Mouse (Mus musculus) splenic B cell, adult 2 months (primary cell): ENCODE measurements at regions not wholly inside any gene's neighbourhood (a gene's known extent, or its start where the extent isn't known, plus 50 kb on each side); places are given as distances from the start of the nearest gene placed in this dataset.
A peak's percentile ranks its signal among the peaks of the same experiment; 100 is the strongest.

Source experiments
- DNase-seq: peaks from one replicate; pipeline ENCODE4 v3.0.0-alpha.2; 2011; ENCODE audit warnings: low read depth, low spot score
- H3K27me3 ChIP-seq: 2 replicates; pipeline ENCODE4 v1.6.1; 2012; ENCODE audit warnings: mild to moderate bottlenecking, low read length, moderate library complexity, mixed read lengths; ENCODE audit not compliant: control insufficient read depth, poor library complexity, insufficient read depth, severe bottlenecking
- H3K36me3 ChIP-seq: 2 replicates; pipeline ENCODE4 v1.6.1; 2012; ENCODE audit warnings: mild to moderate bottlenecking, low read length, moderate library complexity, mixed read lengths; ENCODE audit not compliant: control insufficient read depth, poor library complexity, insufficient read depth, severe bottlenecking

- Histone ChIP-seq H3K36me3 (no peaks in the 10 kb centered on the region), H3K27me3 (no peaks in the 10 kb centered on the region)
- no peak for DNase-seq
Measured at GRCm38 (mm10) chr4:55475409-55475808, 56.9 kb downstream of the Klf4 start.

GRCm38 (mm10) chr4:55474044-55474788 is 58.0 kb downstream of the Klf4 start:
- DNase-seq = no peak
- H3K36me3 ChIP-seq = no peaks in the 10 kb centered on the region
- no peaks in the 10 kb centered on the region for H3K27me3 ChIP-seq

- DNase-seq = no peak
- H3K27me3 ChIP-seq = no peaks in the 10 kb centered on the region
- no peaks in the 10 kb centered on the region for H3K36me3 ChIP-seq
Measured at GRCm38 (mm10) chr4:55472649-55473048, 59.6 kb downstream of the Klf4 start.

- Histone ChIP-seq H3K36me3 (no peaks in the 10 kb centered on the region), H3K27me3 (no peaks in the 10 kb centered on the region)
- no peak for DNase-seq
Measured at GRCm38 (mm10) chr4:55470779-55471663, 61.2 kb downstream of the Klf4 start.

- no peaks in the 10 kb centered on the region; the same call in 1 of the 2 replicates for H3K36me3 ChIP-seq
- no peaks in the 10 kb centered on the region for H3K27me3 ChIP-seq
- no peak for DNase-seq
Measured at GRCm38 (mm10) chr4:55464192-55464591, 68.1 kb downstream of the Klf4 start.

- H3K36me3 ChIP-seq = no peaks in the 10 kb centered on the region; the same call in 1 of the 2 replicates
- H3K27me3 ChIP-seq = no peaks in the 10 kb centered on the region
- no peak for DNase-seq
Measured at GRCm38 (mm10) chr4:55461927-55462326, 70.3 kb downstream of the Klf4 start.

- H3K36me3 ChIP-seq = no peaks in the 10 kb centered on the region
- no peak for DNase-seq
- no peaks in the 10 kb centered on the region for H3K27me3 ChIP-seq
Measured at GRCm38 (mm10) chr4:55453902-55454301, 78.4 kb downstream of the Klf4 start.

GRCm38 (mm10) chr4:55452546-55452945 is 79.7 kb downstream of the Klf4 start:
- Histone ChIP-seq H3K27me3 (no peaks in the 10 kb centered on the region), H3K36me3 (no peaks in the 10 kb centered on the region)

GRCm38 (mm10) chr4:55451711-55452110 is 80.6 kb downstream of the Klf4 start:
- Histone ChIP-seq H3K36me3 (no peaks in the 10 kb centered on the region), H3K27me3 (no peaks in the 10 kb centered on the region)
- DNase-seq = no peak

More at GRCm38 (mm10) chr4:55452546-55452945, 79.7 kb downstream of the Klf4 start:
- DNase-seq = no peak

GRCm38 (mm10) chr4:55451026-55451425 is 81.2 kb downstream of the Klf4 start:
- H3K27me3 ChIP-seq = no peaks in the 10 kb centered on the region
- no peaks in the 10 kb centered on the region for H3K36me3 ChIP-seq
- DNase-seq = peak; percentile 36

- DNase-seq = no peak
- no peaks in the 10 kb centered on the region for H3K36me3 ChIP-seq
- H3K27me3 ChIP-seq = no peaks in the 10 kb centered on the region
Measured at GRCm38 (mm10) chr4:55443489-55443888, 88.8 kb downstream of the Klf4 start.

GRCm38 (mm10) chr4:55442098-55442497 is 90.2 kb downstream of the Klf4 start:
- no peaks in the 10 kb centered on the region for H3K27me3 ChIP-seq
- no peak for DNase-seq
- H3K36me3 ChIP-seq = no peaks in the 10 kb centered on the region
